Mouse (Mus musculus) kidney, embryonic 15.5 days (tissue): ENCODE measurements around the gene Spag16. TPM values are rescaled to one million over a fixed set of nuclear protein-coding genes. Genes with fewer than 3 reads are reported as not detected.

Experiments used
- ATAC-seq: fragments of 200-750 bp; cut with Nextera tagmentation; replicated peaks from 2 replicates; pipeline ENCODE4 v1.8.0; 2017; ENCODE audit warnings: moderate TSS enrichment; ENCODE audit not compliant: low FRiP score
- H3K27ac ChIP-seq: fragments of 300-500 bp; sonication (generic); 2 replicates; pipeline ENCODE4 v1.5.1; 2015; ENCODE audit warnings: mild to moderate bottlenecking, inconsistent platforms
- H3K27me3 ChIP-seq: fragments of 300-500 bp; sonication (generic); 2 replicates; pipeline ENCODE4 v1.6.1; 2015; ENCODE audit warnings: inconsistent platforms
- H3K36me3 ChIP-seq: fragments of 300-500 bp; sonication (generic); 2 replicates; pipeline ENCODE4 v1.6.1; 2015; ENCODE audit warnings: inconsistent platforms
- H3K4me1 ChIP-seq: fragments of 300-500 bp; sonication (generic); 2 replicates; pipeline ENCODE4 v1.6.1; 2015; ENCODE audit warnings: inconsistent platforms
- H3K4me2 ChIP-seq: fragments of 300-500 bp; sonication (generic); 2 replicates; pipeline ENCODE4 v1.6.1; 2015; ENCODE audit warnings: moderate library complexity, mild to moderate bottlenecking, inconsistent platforms
- H3K4me3 ChIP-seq: fragments of 300-500 bp; sonication (generic); replicated peaks from 2 replicates; pipeline ENCODE4 v1.5.1; 2015; ENCODE audit warnings: mild to moderate bottlenecking, inconsistent platforms
- H3K9ac ChIP-seq: fragments of 300-500 bp; sonication (generic); 2 replicates; pipeline ENCODE4 v1.6.1; 2015; ENCODE audit warnings: mild to moderate bottlenecking, inconsistent platforms
- H3K9me3 ChIP-seq: fragments of 300-500 bp; sonication (generic); replicated peaks from 2 replicates; pipeline ENCODE4 v1.6.1; 2016; ENCODE audit warnings: inconsistent platforms
- WGBS: fragments of 180-500 bp; shearing (Covaris S2); methylation state at CpG from one replicate; pipeline ENCODE4 v1.1.7; 2015; ENCODE audit warnings: mixed read lengths; 5-methylcytosine and 5-hydroxymethylcytosine counted together
- polyA plus RNA-seq: library from polyadenylated mRNA; unstranded; fragments of >200 nt; fragmentation: Nextera tagmentation; extraction: Ambion mirVana; gene quantifications from 2 replicates; pipeline ENCODE4 v1.2.1, GENCODE M21; 2015

Gene Spag16
- polyA plus RNA-seq, 1 experiment from 2014 or later: 0.61 TPM

DNA sequence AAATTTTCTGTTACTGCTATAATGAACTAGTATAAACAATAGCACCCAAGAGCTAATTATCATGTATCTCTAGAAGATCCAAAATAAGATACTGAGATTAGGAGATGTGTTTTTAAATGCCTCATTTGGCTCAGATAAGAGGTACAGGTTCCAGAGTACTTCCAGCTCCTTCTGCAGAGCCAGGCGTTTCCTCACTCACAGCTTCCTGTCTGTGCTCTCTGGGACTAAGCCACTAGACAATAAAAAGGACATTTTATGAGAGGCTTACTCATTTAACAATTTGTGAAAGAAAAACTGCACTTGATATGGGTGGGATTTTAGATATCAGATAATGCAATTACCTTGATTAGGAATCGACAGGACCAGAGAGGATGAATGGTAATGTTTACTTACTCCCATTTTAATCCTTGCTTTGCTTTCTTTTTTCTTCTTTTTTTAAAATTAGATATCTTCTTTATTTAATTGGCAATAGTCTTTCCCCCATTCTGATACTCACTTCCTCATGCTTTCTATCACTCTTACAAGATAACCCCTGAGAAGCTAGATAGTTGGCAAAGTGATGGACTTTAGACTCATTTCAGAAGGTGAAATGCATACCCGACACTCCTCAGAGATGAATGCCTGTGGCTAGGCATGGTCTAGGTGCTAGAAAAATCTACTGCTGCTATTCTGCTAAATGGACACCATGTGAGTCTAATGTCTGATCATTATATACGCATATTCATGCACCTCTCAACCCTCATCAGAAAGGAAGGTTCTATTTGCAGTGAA lies 289.6 kb downstream of the Spag16 start:
- Histone ChIP-seq H3K4me1 (no peaks in the 10 kb centered on the region), H3K9me3 (no peaks in the 10 kb centered on the region), H3K27me3 (no peaks in the 10 kb centered on the region), H3K27ac (no peak overlapping the region), H3K36me3 (no peaks in the 10 kb centered on the region), H3K9ac (no peak overlapping the region), H3K4me2 (no peak overlapping the region), H3K4me3 (no peak overlapping the region)
- no peak for ATAC-seq
- WGBS: 80% methylated on average over 4 of the region's 4 CpGs

DNA sequence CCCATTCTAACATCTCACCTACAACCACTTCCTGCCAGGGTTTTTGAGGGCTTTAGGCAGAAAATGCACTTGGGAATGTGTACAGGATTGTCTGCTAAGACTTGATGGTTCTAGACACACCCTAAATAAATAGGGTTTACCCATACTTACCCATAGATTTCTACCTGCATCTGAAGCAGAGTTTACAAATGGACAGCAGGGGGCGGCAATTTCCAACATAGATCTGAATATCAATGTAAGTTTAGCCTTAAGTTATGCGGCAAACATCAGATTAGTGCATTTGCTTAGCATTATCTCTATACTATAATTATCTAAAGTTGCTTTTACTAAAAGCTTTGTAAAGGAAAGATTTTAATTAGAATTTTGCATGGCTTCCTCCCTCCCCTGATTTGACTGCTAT lies 301.3 kb downstream of the Spag16 start:
- no peaks in the 10 kb centered on the region for H3K9me3 ChIP-seq
- H3K4me1 ChIP-seq: no peaks in the 10 kb centered on the region
- H3K27me3 ChIP-seq: no peaks in the 10 kb centered on the region
- no peak overlapping the region for H3K4me3 ChIP-seq
- no peaks in the 10 kb centered on the region for H3K36me3 ChIP-seq
- H3K9ac ChIP-seq: no peak overlapping the region
- H3K4me2 ChIP-seq: no peak overlapping the region
- WGBS: 61% methylated on average over 2 of the region's 2 CpGs
- no peak for ATAC-seq
- no peak overlapping the region for H3K27ac ChIP-seq

DNA sequence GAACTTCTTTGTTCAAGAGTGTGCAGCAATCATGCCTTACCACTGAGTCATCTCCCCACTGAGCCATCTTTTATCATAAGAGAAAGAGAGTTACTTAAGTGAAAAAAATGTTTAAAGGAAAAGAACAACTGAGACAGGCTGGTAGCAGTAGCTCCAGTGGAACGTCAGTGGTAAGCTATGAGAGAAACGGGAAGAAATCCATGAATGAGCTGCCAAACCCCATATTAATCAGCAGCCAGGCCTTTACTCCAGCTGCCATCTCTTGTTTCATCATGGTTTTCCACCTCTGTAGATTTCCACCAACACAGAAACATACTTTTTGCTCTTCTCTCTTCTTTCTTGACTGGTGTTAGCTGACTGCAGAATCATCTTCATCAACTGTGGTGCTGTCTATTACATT lies 308.8 kb downstream of the Spag16 start:
- WGBS: 77% methylated on average over 2 of the region's 2 CpGs
- H3K9me3 ChIP-seq: no peaks in the 10 kb centered on the region
- no peaks in the 10 kb centered on the region for H3K27me3 ChIP-seq
- H3K4me3 ChIP-seq: no peak overlapping the region
- H3K4me2 ChIP-seq: no peak overlapping the region
- H3K9ac ChIP-seq: no peak overlapping the region
- no peaks in the 10 kb centered on the region for H3K4me1 ChIP-seq
- no peaks in the 10 kb centered on the region for H3K36me3 ChIP-seq
- ATAC-seq: no peak
- no peak overlapping the region for H3K27ac ChIP-seq

DNA sequence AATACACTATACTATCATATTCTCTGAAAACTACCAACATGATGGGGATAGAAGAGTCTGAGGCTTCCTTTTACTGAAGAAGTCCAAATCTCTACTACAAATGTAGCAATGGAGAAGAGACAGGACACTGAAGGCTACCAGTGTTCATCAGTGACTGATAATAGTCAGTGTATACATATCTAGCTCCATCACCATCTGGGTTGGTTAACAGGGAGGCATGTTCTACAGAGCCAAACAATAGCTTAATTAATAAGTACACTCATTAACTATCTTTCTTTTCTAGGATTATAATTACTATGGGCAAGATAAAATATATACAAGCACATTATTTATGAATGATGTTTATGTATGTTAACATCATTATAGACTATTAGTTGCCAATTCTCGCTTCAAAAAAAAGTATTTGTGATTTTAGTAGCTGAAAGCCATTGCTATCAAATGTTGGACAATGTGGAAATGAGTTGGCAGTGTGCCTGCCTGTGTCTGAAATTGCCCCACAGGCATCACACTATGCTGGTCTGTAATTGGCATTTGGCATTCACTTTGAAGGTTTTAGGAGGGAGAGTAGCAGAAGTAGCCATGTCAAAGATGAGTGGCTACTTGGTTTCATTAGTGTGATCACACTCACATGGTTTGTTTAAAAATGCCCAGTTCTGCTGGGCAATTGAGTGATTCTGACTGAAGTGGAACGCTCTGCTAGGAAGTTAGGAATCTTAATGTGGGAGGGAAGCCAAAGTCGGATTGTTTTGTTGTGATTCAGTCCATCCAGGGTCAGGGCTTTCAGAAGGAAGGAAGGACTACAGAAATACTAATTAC lies 338.8 kb downstream of the Spag16 start:
- H3K9me3 ChIP-seq: no peaks in the 10 kb centered on the region
- WGBS: 66% methylated on average over 3 of the region's 3 CpGs
- H3K27me3 ChIP-seq: no peaks in the 10 kb centered on the region
- ATAC-seq: no peak
- no peak overlapping the region for H3K4me3 ChIP-seq
- H3K36me3 ChIP-seq: no peaks in the 10 kb centered on the region
- H3K4me1 ChIP-seq: no peaks in the 10 kb centered on the region
- H3K9ac ChIP-seq: no peak overlapping the region
- no peak overlapping the region for H3K27ac ChIP-seq
- H3K4me2 ChIP-seq: no peak overlapping the region

DNA sequence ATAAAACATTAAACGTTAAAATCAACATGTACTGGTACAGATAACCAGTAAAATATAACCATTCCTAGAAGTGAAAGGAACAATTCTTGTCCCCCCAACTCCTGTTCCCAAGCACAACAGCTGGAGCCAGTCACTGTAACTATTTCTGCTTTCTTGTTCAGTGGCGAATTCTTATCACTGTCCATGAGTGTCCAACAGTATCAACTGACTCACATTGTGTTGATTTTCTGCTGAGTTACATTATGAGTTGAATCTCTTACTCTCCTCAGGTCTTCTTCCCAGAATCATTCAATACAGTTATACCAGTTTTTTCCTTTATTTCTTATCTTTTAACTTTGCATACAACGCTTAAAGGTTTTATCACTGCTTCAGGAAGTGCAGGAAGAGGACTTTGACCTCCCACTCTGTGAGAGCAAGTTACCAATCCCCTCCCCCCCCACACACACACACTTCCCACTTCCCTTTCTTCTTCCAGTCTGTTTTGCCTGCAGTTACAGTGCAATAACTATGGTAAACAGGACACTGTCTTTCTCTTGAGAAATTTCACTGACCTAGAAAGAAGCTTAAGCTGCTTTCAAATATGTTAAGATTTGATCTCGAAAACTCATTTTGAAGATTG lies 353.5 kb downstream of the Spag16 start:
- Histone ChIP-seq H3K9ac (no peak overlapping the region), H3K4me1 (no peaks in the 10 kb centered on the region), H3K9me3 (no peaks in the 10 kb centered on the region), H3K27me3 (no peaks in the 10 kb centered on the region), H3K36me3 (no peaks in the 10 kb centered on the region), H3K4me3 (no peak overlapping the region), H3K27ac (no peak overlapping the region), H3K4me2 (no peak overlapping the region)
- WGBS: 56% methylated on average over 4 of the region's 4 CpGs
- ATAC-seq: no peak

DNA sequence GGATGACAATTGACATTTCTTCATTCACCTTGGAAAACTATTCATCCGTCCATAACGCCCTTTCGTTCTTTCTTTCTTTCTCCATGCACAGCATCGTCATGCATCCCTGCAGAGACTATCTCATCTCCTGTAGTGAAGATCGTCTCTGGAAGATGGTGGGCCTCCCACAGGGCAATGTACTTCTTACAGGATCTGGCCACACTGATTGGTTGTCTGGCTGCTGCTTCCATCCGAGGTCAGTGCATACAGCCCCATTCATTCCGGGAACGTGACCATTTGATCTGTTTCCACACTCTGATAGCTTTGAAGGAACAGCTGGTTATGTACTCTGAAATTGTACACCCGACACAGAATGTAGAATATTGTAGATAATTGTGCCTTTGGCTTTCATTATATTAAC lies 438.0 kb downstream of the Spag16 start:
- Histone ChIP-seq H3K4me3 (no peak overlapping the region), H3K27ac (no peak overlapping the region), H3K9me3 (no peaks in the 10 kb centered on the region), H3K36me3 (no peaks in the 10 kb centered on the region), H3K4me2 (no peak overlapping the region), H3K27me3 (no peaks in the 10 kb centered on the region), H3K4me1 (no peaks in the 10 kb centered on the region), H3K9ac (no peak overlapping the region)
- 72% methylated on average over 9 of the region's 9 CpGs for WGBS
- ATAC-seq: no peak

DNA sequence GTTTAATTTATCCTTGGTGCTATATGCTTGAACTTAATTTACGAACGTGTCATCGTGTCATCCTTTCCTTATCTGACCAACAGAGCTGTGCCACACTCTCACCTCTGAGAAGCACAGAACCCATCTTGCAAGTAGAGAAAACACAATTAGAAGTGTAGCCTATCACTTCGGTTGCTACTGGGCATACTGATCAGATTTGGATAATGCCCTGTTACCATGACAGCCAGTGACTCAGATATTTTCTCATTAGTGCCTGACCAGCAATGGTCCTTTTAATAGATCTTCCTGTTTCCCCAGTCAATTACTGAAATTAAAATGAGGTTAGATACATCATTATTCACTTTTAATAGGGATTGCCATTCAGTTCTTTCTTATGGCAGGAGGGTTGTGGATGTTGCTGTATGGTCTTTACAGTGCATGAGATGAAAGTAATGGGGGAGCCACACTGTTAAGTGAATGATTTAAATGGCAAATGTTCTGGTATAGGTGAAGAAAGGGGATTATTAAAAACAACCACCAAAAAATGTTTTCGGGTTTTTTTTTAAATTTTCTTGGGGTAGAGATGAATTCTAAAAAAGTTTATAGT lies 439.2 kb downstream of the Spag16 start:
- no peaks in the 10 kb centered on the region for H3K4me1 ChIP-seq
- WGBS: 86% methylated on average over 5 of the region's 5 CpGs
- no peak overlapping the region for H3K4me2 ChIP-seq
- no peaks in the 10 kb centered on the region for H3K27me3 ChIP-seq
- ATAC-seq: no peak
- no peak overlapping the region for H3K9ac ChIP-seq
- H3K9me3 ChIP-seq: no peaks in the 10 kb centered on the region
- H3K27ac ChIP-seq: no peak overlapping the region
- H3K4me3 ChIP-seq: no peak overlapping the region
- no peaks in the 10 kb centered on the region for H3K36me3 ChIP-seq

- ATAC-seq: no peak
- H3K4me3 ChIP-seq: no peak overlapping the region
- H3K36me3 ChIP-seq: no peaks in the 10 kb centered on the region
- H3K9ac ChIP-seq: no peak overlapping the region
- no peaks in the 10 kb centered on the region for H3K9me3 ChIP-seq
- no peak overlapping the region for H3K4me2 ChIP-seq
- H3K27me3 ChIP-seq: no peaks in the 10 kb centered on the region
- 18% methylated on average over 8 of the region's 8 CpGs for WGBS
- no peak overlapping the region for H3K27ac ChIP-seq
- no peaks in the 10 kb centered on the region for H3K4me1 ChIP-seq
Measured at GRCm38 (mm10) chr1:70270139-70270538, 443.4 kb downstream of the Spag16 start.

DNA sequence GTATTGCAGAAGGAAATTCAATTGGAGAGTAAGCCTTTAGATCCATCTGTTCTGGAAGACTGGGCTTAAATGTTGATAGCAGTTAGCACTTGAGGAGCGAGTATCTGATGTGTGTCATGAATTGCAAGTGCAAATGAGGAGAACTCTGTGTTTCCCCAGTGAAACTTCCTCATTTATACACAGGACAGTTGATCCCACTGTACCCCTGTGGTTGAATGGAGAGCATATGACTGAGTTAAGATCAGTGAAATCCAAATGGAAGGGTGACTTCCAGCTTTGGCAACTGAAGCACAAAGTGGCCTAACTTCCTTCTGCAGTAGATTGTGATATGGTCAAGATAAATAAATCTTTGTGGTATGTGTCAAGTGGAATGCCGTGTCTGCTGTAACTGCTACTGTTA lies 446.0 kb downstream of the Spag16 start:
- Histone ChIP-seq H3K4me3 (no peak overlapping the region), H3K27me3 (no peaks in the 10 kb centered on the region), H3K36me3 (no peaks in the 10 kb centered on the region), H3K9me3 (no peaks in the 10 kb centered on the region), H3K4me2 (no peak overlapping the region), H3K27ac (no peak overlapping the region), H3K9ac (no peak overlapping the region), H3K4me1 (no peaks in the 10 kb centered on the region)
- 68% methylated on average over 2 of the region's 2 CpGs for WGBS
- no peak for ATAC-seq

DNA sequence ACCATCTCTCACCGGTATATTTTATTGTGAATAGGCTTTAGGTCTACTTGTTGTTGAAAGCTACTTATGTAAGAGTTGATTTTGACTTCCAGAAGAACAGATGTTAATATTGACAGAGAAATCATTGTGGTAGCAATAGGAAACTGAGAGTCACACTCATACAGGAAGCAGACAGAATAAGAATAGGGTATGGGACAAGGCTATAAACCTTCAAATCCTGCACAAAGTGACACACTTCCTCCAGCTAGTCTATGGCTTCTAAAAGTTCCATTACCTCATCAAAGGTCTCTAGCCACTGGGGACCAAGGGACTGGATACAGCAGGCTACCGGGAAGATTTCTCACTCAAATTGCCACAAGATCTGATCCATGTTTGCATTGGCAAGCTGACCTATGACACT lies 452.5 kb downstream of the Spag16 start:
- 73% methylated on average over 2 of the region's 2 CpGs for WGBS

DNA sequence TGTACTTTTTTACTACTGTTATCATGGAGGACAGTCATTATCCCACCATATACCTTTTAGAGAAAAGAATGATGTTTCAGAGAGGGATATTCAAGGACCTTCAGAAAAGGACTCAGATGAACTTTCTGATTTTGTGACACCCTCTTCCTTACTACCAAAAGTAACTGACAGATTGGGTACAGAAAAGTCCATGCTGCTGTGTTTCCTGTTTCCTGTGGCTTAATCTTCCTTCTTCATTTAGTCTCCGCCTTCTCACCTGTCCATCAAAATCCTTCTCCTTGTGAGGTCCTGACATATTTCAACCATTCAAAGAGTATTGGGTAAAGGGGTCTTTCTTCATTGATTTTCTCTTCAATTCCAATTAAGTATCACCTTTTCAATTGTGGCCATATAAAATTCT lies 456.6 kb downstream of the Spag16 start:
- no peak overlapping the region for H3K9ac ChIP-seq
- H3K9me3 ChIP-seq: no peaks in the 10 kb centered on the region
- no peak overlapping the region for H3K27ac ChIP-seq
- no peak overlapping the region for H3K4me2 ChIP-seq
- H3K4me3 ChIP-seq: no peak overlapping the region
- WGBS: 91% methylated on average over 1 of the region's 1 CpGs
- no peaks in the 10 kb centered on the region for H3K27me3 ChIP-seq
- H3K4me1 ChIP-seq: no peaks in the 10 kb centered on the region
- no peak for ATAC-seq
- no peaks in the 10 kb centered on the region for H3K36me3 ChIP-seq

More for the DNA sequence above, 452.5 kb downstream of the Spag16 start:
- ATAC-seq: no peak
- Histone ChIP-seq H3K4me1 (no peaks in the 10 kb centered on the region), H3K9ac (no peak overlapping the region), H3K36me3 (no peaks in the 10 kb centered on the region), H3K9me3 (no peaks in the 10 kb centered on the region), H3K27me3 (no peaks in the 10 kb centered on the region), H3K4me3 (no peak overlapping the region), H3K4me2 (no peak overlapping the region), H3K27ac (no peak overlapping the region)

DNA sequence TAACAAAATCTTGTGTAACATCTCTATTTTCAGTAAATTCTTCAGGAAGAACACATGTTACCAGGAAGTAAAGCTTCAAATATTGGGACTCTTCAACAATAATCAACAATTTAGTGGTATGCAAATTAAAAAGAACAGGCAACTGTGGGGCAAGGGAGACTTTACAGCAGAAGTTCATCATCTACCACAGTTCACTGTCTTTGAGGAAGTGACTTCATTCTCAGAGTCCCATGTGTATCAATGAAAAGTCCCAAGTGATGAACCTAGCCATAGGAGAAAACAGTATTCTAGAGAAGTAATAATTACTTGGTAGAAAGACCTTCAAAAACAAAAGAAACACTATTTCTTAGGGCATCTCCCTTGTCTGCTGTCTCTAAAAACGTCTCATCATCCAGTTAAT lies 457.4 kb downstream of the Spag16 start:
- H3K4me3 ChIP-seq: no peak overlapping the region
- H3K36me3 ChIP-seq: no peaks in the 10 kb centered on the region
- no peaks in the 10 kb centered on the region for H3K27me3 ChIP-seq
- WGBS: 45% methylated on average over 1 of the region's 1 CpGs
- no peak overlapping the region for H3K4me2 ChIP-seq
- no peaks in the 10 kb centered on the region for H3K9me3 ChIP-seq
- H3K27ac ChIP-seq: no peak overlapping the region
- no peak overlapping the region for H3K9ac ChIP-seq
- ATAC-seq: no peak
- no peaks in the 10 kb centered on the region for H3K4me1 ChIP-seq
